Mouse (Mus musculus) embryonic facial prominence, embryonic 13.5 days (tissue): ENCODE results near the gene Fen1. TPM values are rescaled to one million over a fixed set of nuclear protein-coding genes. Genes with fewer than 3 reads are reported as not detected.
"Not testable (repeated sequence)": the region's sequence is repeated elsewhere in the genome, so short reads cannot be mapped to it uniquely, and the experiment has no call there.

Experiments used
- ATAC-seq: fragments of 200-750 bp; cut with Nextera tagmentation; 2 replicates; pipeline ENCODE4 v1.8.0; 2017; ENCODE audit warnings: low read depth; ENCODE audit not compliant: insufficient number of reproducible peaks, insufficient read depth, low FRiP score, low TSS enrichment
- H3K27ac ChIP-seq: fragments of 300-500 bp; sonication (generic); 2 replicates; pipeline ENCODE4 v1.5.1; 2015; ENCODE audit warnings: moderate library complexity, mild to moderate bottlenecking, inconsistent platforms
- H3K27me3 ChIP-seq: fragments of 300-500 bp; sonication (generic); 2 replicates; pipeline ENCODE4 v1.6.1; 2015; ENCODE audit warnings: mild to moderate bottlenecking, inconsistent platforms
- H3K36me3 ChIP-seq: fragments of 300-500 bp; sonication (generic); 2 replicates; pipeline ENCODE4 v1.6.1; 2015; ENCODE audit warnings: mild to moderate bottlenecking, inconsistent platforms
- H3K4me1 ChIP-seq: fragments of 300-500 bp; sonication (generic); 2 replicates; pipeline ENCODE4 v1.6.1; 2015; ENCODE audit warnings: inconsistent platforms
- H3K4me2 ChIP-seq: fragments of 300-500 bp; sonication (generic); 2 replicates; pipeline ENCODE4 v1.6.1; 2015; ENCODE audit warnings: moderate library complexity, mild to moderate bottlenecking, inconsistent platforms
- H3K4me3 ChIP-seq: fragments of 300-500 bp; sonication (generic); 2 replicates; pipeline ENCODE4 v1.5.1; 2015; ENCODE audit warnings: mild to moderate bottlenecking, inconsistent platforms
- H3K9ac ChIP-seq: fragments of 300-500 bp; sonication (generic); 2 replicates; pipeline ENCODE4 v1.6.1; 2015; ENCODE audit warnings: mild to moderate bottlenecking, inconsistent platforms
- H3K9me3 ChIP-seq: fragments of 300-500 bp; sonication (generic); 2 replicates; pipeline ENCODE4 v1.6.1; 2016; ENCODE audit warnings: inconsistent platforms
- WGBS: fragments of 180-500 bp; shearing (Covaris S2); methylation state at CpG from one replicate; pipeline ENCODE4 v1.1.7; 2015; ENCODE audit warnings: mixed read lengths; 5-methylcytosine and 5-hydroxymethylcytosine counted together
- polyA plus RNA-seq: library from polyadenylated mRNA; unstranded; fragments of >200 nt; fragmentation: Nextera tagmentation; extraction: Ambion mirVana; gene quantifications from 2 replicates; pipeline ENCODE4 v1.2.1, GENCODE M21; 2015

Fen1 gene
- polyA plus RNA-seq, 1 experiment from 2014 or later, result 88.1 TPM

GRCm38 (mm10) chr19:10176477-10176876 lies 27.5 kb downstream of the Fen1 start:
- no peak overlapping the region for H3K4me3 ChIP-seq
- 59% methylated on average over 1 of the region's 1 CpGs for WGBS
- H3K27ac ChIP-seq, result no peak overlapping the region
- no peak overlapping the region for H3K4me2 ChIP-seq
- H3K9me3 ChIP-seq, result no peaks in the 10 kb centered on the region
- H3K9ac ChIP-seq, result no peak overlapping the region
- H3K27me3 ChIP-seq, result no peaks in the 10 kb centered on the region
- H3K4me1 ChIP-seq, result no peaks in the 10 kb centered on the region
- no peak for ATAC-seq
- no peaks in the 10 kb centered on the region for H3K36me3 ChIP-seq

GRCm38 (mm10) chr19:10174956-10175355 lies 29.0 kb downstream of the Fen1 start:
- Histone ChIP-seq H3K9ac (no peak overlapping the region), H3K9me3 (no peaks in the 10 kb centered on the region), H3K27ac (no peak overlapping the region), H3K27me3 (no peaks in the 10 kb centered on the region), H3K4me1 (no peaks in the 10 kb centered on the region), H3K36me3 (no peaks in the 10 kb centered on the region), H3K4me3 (no peak overlapping the region), H3K4me2 (no peak overlapping the region)
- 76% methylated on average over 4 of the region's 4 CpGs for WGBS
- ATAC-seq, result no peak

GRCm38 (mm10) chr19:10173844-10174539 lies 30.0 kb downstream of the Fen1 start:
- no peaks in the 10 kb centered on the region for H3K4me1 ChIP-seq
- H3K27me3 ChIP-seq, result no peaks in the 10 kb centered on the region
- H3K27ac ChIP-seq, result no peak overlapping the region
- H3K9me3 ChIP-seq, result no peaks in the 10 kb centered on the region
- ATAC-seq, result no peak
- 86% methylated on average over 7 of the region's 7 CpGs for WGBS
- no peak overlapping the region for H3K4me3 ChIP-seq
- H3K9ac ChIP-seq, result no peak overlapping the region
- H3K36me3 ChIP-seq, result no peaks in the 10 kb centered on the region
- H3K4me2 ChIP-seq, result no peak overlapping the region

- H3K4me2 ChIP-seq, result no peak overlapping the region
- whole genome bisulfite sequencing, result 88% methylated on average over 5 of the region's 5 CpGs
- no peak for ATAC-seq
These were observed 30.8 kb downstream of the Fen1 start for GRCm38 (mm10) chr19:10173116-10173718.

GRCm38 (mm10) chr19:10171846-10172245 lies 32.1 kb downstream of the Fen1 start:
- no peaks in the 10 kb centered on the region for H3K36me3 ChIP-seq
- no peak for ATAC-seq
- no peaks in the 10 kb centered on the region for H3K9me3 ChIP-seq
- no peaks in the 10 kb centered on the region for H3K27me3 ChIP-seq
- H3K27ac ChIP-seq, result no peak overlapping the region
- H3K4me2 ChIP-seq, result no peak overlapping the region
- no peak overlapping the region for H3K4me3 ChIP-seq
- no peaks in the 10 kb centered on the region for H3K4me1 ChIP-seq
- no peak overlapping the region for H3K9ac ChIP-seq

More at GRCm38 (mm10) chr19:10173116-10173718, 30.8 kb downstream of the Fen1 start:
- H3K4me3 ChIP-seq, result no peak overlapping the region
- no peaks in the 10 kb centered on the region for H3K36me3 ChIP-seq
- H3K9me3 ChIP-seq, result no peaks in the 10 kb centered on the region
- H3K27me3 ChIP-seq, result no peaks in the 10 kb centered on the region
- no peak overlapping the region for H3K27ac ChIP-seq
- H3K4me1 ChIP-seq, result no peaks in the 10 kb centered on the region
- H3K9ac ChIP-seq, result no peak overlapping the region

- Histone ChIP-seq H3K4me3 (no peak overlapping the region), H3K9ac (no peak overlapping the region), H3K9me3 (no peaks in the 10 kb centered on the region), H3K27me3 (no peaks in the 10 kb centered on the region), H3K27ac (no peak overlapping the region), H3K4me1 (no peaks in the 10 kb centered on the region), H3K36me3 (no peaks in the 10 kb centered on the region), H3K4me2 (no peak overlapping the region)
- WGBS, result 83% methylated on average over 7 of the region's 7 CpGs
- ATAC-seq, result no peak
These were observed 32.6 kb downstream of the Fen1 start for GRCm38 (mm10) chr19:10171359-10171758.

GRCm38 (mm10) chr19:10170466-10170865 lies 33.5 kb downstream of the Fen1 start:
- Histone ChIP-seq H3K9ac (no peak overlapping the region), H3K4me1 (no peaks in the 10 kb centered on the region), H3K4me2 (no peak overlapping the region), H3K27me3 (no peaks in the 10 kb centered on the region), H3K9me3 (no peaks in the 10 kb centered on the region), H3K4me3 (no peak overlapping the region), H3K36me3 (no peaks in the 10 kb centered on the region), H3K27ac (no peak overlapping the region)
- no peak for ATAC-seq
- WGBS, result 29% methylated on average over 1 of the region's 1 CpGs

- not testable (repeated sequence) for H3K36me3 ChIP-seq, H3K9me3 ChIP-seq, H3K4me1 ChIP-seq, H3K27ac ChIP-seq, H3K27me3 ChIP-seq, ATAC-seq, H3K4me2 ChIP-seq, H3K9ac ChIP-seq, H3K4me3 ChIP-seq
- 86% methylated on average over 3 of the region's 3 CpGs for WGBS
These were observed 34.2 kb downstream of the Fen1 start for GRCm38 (mm10) chr19:10169692-10170330.

- H3K27me3 ChIP-seq, result no peaks in the 10 kb centered on the region
- no peak overlapping the region for H3K9ac ChIP-seq
- H3K4me3 ChIP-seq, result no peak overlapping the region
- no peak overlapping the region for H3K27ac ChIP-seq
- no peaks in the 10 kb centered on the region for H3K4me1 ChIP-seq
- H3K9me3 ChIP-seq, result no peaks in the 10 kb centered on the region
- no peaks in the 10 kb centered on the region for H3K36me3 ChIP-seq
- H3K4me2 ChIP-seq, result no peak overlapping the region
- no peak for ATAC-seq
These were observed 34.8 kb downstream of the Fen1 start for GRCm38 (mm10) chr19:10169179-10169578.

GRCm38 (mm10) chr19:10168441-10168840 lies 35.5 kb downstream of the Fen1 start:
- H3K4me1 ChIP-seq, result no peaks in the 10 kb centered on the region
- H3K27me3 ChIP-seq, result no peaks in the 10 kb centered on the region
- H3K4me2 ChIP-seq, result no peak overlapping the region
- no peak for ATAC-seq
- no peak overlapping the region for H3K9ac ChIP-seq
- no peaks in the 10 kb centered on the region for H3K9me3 ChIP-seq
- H3K36me3 ChIP-seq, result no peaks in the 10 kb centered on the region
- H3K4me3 ChIP-seq, result no peak overlapping the region
- 86% methylated on average over 3 of the region's 3 CpGs for WGBS
- H3K27ac ChIP-seq, result no peak overlapping the region

- Histone ChIP-seq H3K27ac (no peak overlapping the region), H3K9me3 (no peaks in the 10 kb centered on the region), H3K9ac (no peak overlapping the region), H3K4me1 (no peaks in the 10 kb centered on the region), H3K27me3 (no peaks in the 10 kb centered on the region), H3K4me3 (no peak overlapping the region), H3K4me2 (no peak overlapping the region), H3K36me3 (no peaks in the 10 kb centered on the region)
- 87% methylated on average over 1 of the region's 1 CpGs for WGBS
- ATAC-seq, result no peak
These were observed 36.0 kb downstream of the Fen1 start for GRCm38 (mm10) chr19:10167951-10168350.

- 68% methylated on average over 4 of the region's 4 CpGs for WGBS
- ATAC-seq, result no peak
- no peaks in the 10 kb centered on the region for H3K36me3 ChIP-seq
- H3K4me1 ChIP-seq, result no peaks in the 10 kb centered on the region
- H3K9me3 ChIP-seq, result no peaks in the 10 kb centered on the region
- H3K4me2 ChIP-seq, result no peak overlapping the region
- no peak overlapping the region for H3K9ac ChIP-seq
- H3K4me3 ChIP-seq, result no peak overlapping the region
- no peaks in the 10 kb centered on the region for H3K27me3 ChIP-seq
- H3K27ac ChIP-seq, result no peak overlapping the region
These were observed 36.9 kb downstream of the Fen1 start for GRCm38 (mm10) chr19:10167112-10167511.
